Mouse (Mus musculus): Measurements from ENCODE around the gene Asf1b. TPM values are rescaled to one million over a fixed set of nuclear protein-coding genes. Genes with fewer than 3 reads are reported as not detected.
A peak's percentile ranks its signal among the peaks of the same experiment; 100 is the strongest.

Gene Asf1b
- 55.0 and 58.3 TPM in 2 replicates for polyA plus RNA-seq (2016; fragmentation: Nextera tagmentation; extraction: Ambion mirVana)

GRCm38 (mm10) chr8:83955106-83955957 is at the start of gene Asf1b, which contains the start of gene Gm10644:
Asf1b (plus strand) TSS chr8:83955507.
Gm10644 (minus strand) TSS chr8:83955205.
- Histone ChIP-seq H3K9ac (peak within 1 kb of the TSS; percentile 74), H3K27me3 (replicated peaks) (no peaks in the 10 kb centered on the region), H3K4me1 (replicated peaks) (peaks cover 15% of the 10 kb centered on the region), H3K4me3 (peak within 1 kb of the TSS; percentile 68), H3K27ac (ENCODE audit: poor library complexity, severe bottlenecking) (no peak within 1 kb of the TSS), H3K36me3 (0 out of 2 replicates have a peak, but pooled peaks cover 2% of the 10 kb centered on the region), H3K4me2 (peak within 1 kb of the TSS; percentile 90), H3K9me3 (replicated peaks) (no peaks in the 10 kb centered on the region)
- peak; percentile 100 for ATAC-seq (ENCODE audit: insufficient number of reproducible peaks, low FRiP score)
- under 1% methylated on average over 75 of the region's 75 CpGs for WGBS

GRCm38 (mm10) chr8:83908583-83908982 is 46.7 kb upstream of the Asf1b start:
- peaks cover 93% of the 10 kb centered on the region for H3K4me1 ChIP-seq (replicated peaks)
- H3K27me3 ChIP-seq (replicated peaks): no peaks in the 10 kb centered on the region
- H3K4me2 ChIP-seq: no peak overlapping the region
- no peak overlapping the region for H3K9ac ChIP-seq
- no peaks in the 10 kb centered on the region for H3K9me3 ChIP-seq (replicated peaks)
- H3K36me3 ChIP-seq: no peaks in the 10 kb centered on the region
- WGBS: 69% methylated on average over 6 of the region's 6 CpGs
- H3K4me3 ChIP-seq: no peak overlapping the region
- no peak overlapping the region for H3K27ac ChIP-seq (ENCODE audit: poor library complexity, severe bottlenecking)
- no peak for ATAC-seq (ENCODE audit: insufficient number of reproducible peaks, low FRiP score)

- ATAC-seq (ENCODE audit: insufficient number of reproducible peaks, low FRiP score): no peak
- no peak overlapping the region for H3K4me3 ChIP-seq
- H3K36me3 ChIP-seq: no peaks in the 10 kb centered on the region
- peaks cover 93% of the 10 kb centered on the region for H3K4me1 ChIP-seq (replicated peaks)
- no peak overlapping the region for H3K4me2 ChIP-seq
- WGBS: 38% methylated on average over 8 of the region's 8 CpGs
- no peaks in the 10 kb centered on the region for H3K27me3 ChIP-seq (replicated peaks)
- no peak overlapping the region for H3K27ac ChIP-seq (ENCODE audit: poor library complexity, severe bottlenecking)
- H3K9me3 ChIP-seq (replicated peaks): no peaks in the 10 kb centered on the region
- H3K9ac ChIP-seq: 0 out of 2 replicates have a peak overlapping the region, but pooled peaks have one; percentile 6
Measured at GRCm38 (mm10) chr8:83909311-83909710, 46.0 kb upstream of the Asf1b start.

GRCm38 (mm10) chr8:83911809-83912731 is 43.2 kb upstream of the Asf1b start:
- ATAC-seq (ENCODE audit: insufficient number of reproducible peaks, low FRiP score): no peak
- no peaks in the 10 kb centered on the region for H3K9me3 ChIP-seq (replicated peaks)
- 57% methylated on average over 5 of the region's 5 CpGs for WGBS
- H3K4me3 ChIP-seq: no peak overlapping the region
- H3K27me3 ChIP-seq (replicated peaks): no peaks in the 10 kb centered on the region
- H3K4me2 ChIP-seq: no peak overlapping the region
- peak overlapping the region; percentile 17; the same call in 1 of the 2 replicates for H3K27ac ChIP-seq (ENCODE audit: poor library complexity, severe bottlenecking)
- no peak overlapping the region for H3K9ac ChIP-seq
- H3K36me3 ChIP-seq: no peaks in the 10 kb centered on the region; the same call in 1 of the 2 replicates
- peaks cover 95% of the 10 kb centered on the region for H3K4me1 ChIP-seq (replicated peaks)

GRCm38 (mm10) chr8:83914232-83914631 is 41.1 kb upstream of the Asf1b start:
- Histone ChIP-seq H3K4me3 (no peak overlapping the region), H3K9me3 (replicated peaks) (no peaks in the 10 kb centered on the region), H3K4me1 (replicated peaks) (peaks cover 80% of the 10 kb centered on the region), H3K4me2 (no peak overlapping the region), H3K27me3 (replicated peaks) (no peaks in the 10 kb centered on the region), H3K9ac (peak overlapping the region; percentile 40; the same call in 1 of the 2 replicates), H3K27ac (ENCODE audit: poor library complexity, severe bottlenecking) (no peak overlapping the region), H3K36me3 (peaks cover 8% of the 10 kb centered on the region)
- 80% methylated on average over 3 of the region's 3 CpGs for WGBS
- no peak for ATAC-seq (ENCODE audit: insufficient number of reproducible peaks, low FRiP score)

GRCm38 (mm10) chr8:83914860-83915259 is 40.4 kb upstream of the Asf1b start:
- H3K4me1 ChIP-seq (replicated peaks): peaks cover 74% of the 10 kb centered on the region
- ATAC-seq (ENCODE audit: insufficient number of reproducible peaks, low FRiP score): peak; percentile 3; the same call in 1 of the 2 replicates
- no peak overlapping the region for H3K27ac ChIP-seq (ENCODE audit: poor library complexity, severe bottlenecking)

GRCm38 (mm10) chr8:83916015-83916414 is 39.3 kb upstream of the Asf1b start:
- Histone ChIP-seq H3K36me3 (peaks cover 22% of the 10 kb centered on the region), H3K9ac (peak overlapping the region; percentile 31), H3K27me3 (replicated peaks) (no peaks in the 10 kb centered on the region), H3K4me3 (no peak overlapping the region), H3K4me2 (peak overlapping the region; percentile 26; the same call in 1 of the 2 replicates), H3K4me1 (replicated peaks) (peaks cover 62% of the 10 kb centered on the region), H3K9me3 (replicated peaks) (no peaks in the 10 kb centered on the region), H3K27ac (ENCODE audit: poor library complexity, severe bottlenecking) (no peak overlapping the region)
- WGBS: 47% methylated on average over 5 of the region's 5 CpGs
- no peak for ATAC-seq (ENCODE audit: insufficient number of reproducible peaks, low FRiP score)

More at GRCm38 (mm10) chr8:83914860-83915259, 40.4 kb upstream of the Asf1b start:
- no peaks in the 10 kb centered on the region for H3K27me3 ChIP-seq (replicated peaks)
- H3K4me2 ChIP-seq: no peak overlapping the region
- 29% methylated on average over 5 of the region's 5 CpGs for WGBS
- peak overlapping the region; percentile 40; the same call in 1 of the 2 replicates for H3K9ac ChIP-seq
- H3K4me3 ChIP-seq: no peak overlapping the region
- peaks cover 14% of the 10 kb centered on the region for H3K36me3 ChIP-seq
- no peaks in the 10 kb centered on the region for H3K9me3 ChIP-seq (replicated peaks)

GRCm38 (mm10) chr8:83917566-83917965 is 37.7 kb upstream of the Asf1b start:
- H3K9me3 ChIP-seq (replicated peaks): no peaks in the 10 kb centered on the region
- H3K9ac ChIP-seq: no peak overlapping the region
- H3K27ac ChIP-seq (ENCODE audit: poor library complexity, severe bottlenecking): no peak overlapping the region
- no peak overlapping the region for H3K4me3 ChIP-seq
- H3K4me2 ChIP-seq: no peak overlapping the region
- peaks cover 33% of the 10 kb centered on the region for H3K36me3 ChIP-seq
- H3K27me3 ChIP-seq (replicated peaks): no peaks in the 10 kb centered on the region
- peaks cover 48% of the 10 kb centered on the region for H3K4me1 ChIP-seq (replicated peaks)
- WGBS: 60% methylated on average over 6 of the region's 6 CpGs
- ATAC-seq (ENCODE audit: insufficient number of reproducible peaks, low FRiP score): no peak

- Histone ChIP-seq H3K4me1 (replicated peaks) (peaks cover 11% of the 10 kb centered on the region), H3K4me2 (no peak overlapping the region), H3K36me3 (peaks cover 64% of the 10 kb centered on the region), H3K27me3 (replicated peaks) (no peaks in the 10 kb centered on the region), H3K27ac (ENCODE audit: poor library complexity, severe bottlenecking) (no peak overlapping the region), H3K9ac (no peak overlapping the region), H3K9me3 (replicated peaks) (no peaks in the 10 kb centered on the region), H3K4me3 (no peak overlapping the region)
- 67% methylated on average over 3 of the region's 3 CpGs for WGBS
- ATAC-seq (ENCODE audit: insufficient number of reproducible peaks, low FRiP score): no peak
Measured at GRCm38 (mm10) chr8:83921558-83921957, 33.7 kb upstream of the Asf1b start.

GRCm38 (mm10) chr8:83922727-83923126 is 32.6 kb upstream of the Asf1b start:
- WGBS: 88% methylated on average over 8 of the region's 8 CpGs
- no peak for ATAC-seq (ENCODE audit: insufficient number of reproducible peaks, low FRiP score)
- H3K4me1 ChIP-seq (replicated peaks): no peaks in the 10 kb centered on the region
- no peak overlapping the region for H3K9ac ChIP-seq
- no peaks in the 10 kb centered on the region for H3K27me3 ChIP-seq (replicated peaks)
- no peaks in the 10 kb centered on the region for H3K9me3 ChIP-seq (replicated peaks)
- H3K36me3 ChIP-seq: peaks cover 64% of the 10 kb centered on the region
- no peak overlapping the region for H3K27ac ChIP-seq (ENCODE audit: poor library complexity, severe bottlenecking)
- H3K4me2 ChIP-seq: no peak overlapping the region
- H3K4me3 ChIP-seq: no peak overlapping the region

- ATAC-seq (ENCODE audit: insufficient number of reproducible peaks, low FRiP score): no peak
- 87% methylated on average over 5 of the region's 5 CpGs for WGBS
- Histone ChIP-seq H3K27ac (ENCODE audit: poor library complexity, severe bottlenecking) (no peak overlapping the region), H3K4me3 (no peak overlapping the region), H3K9me3 (replicated peaks) (no peaks in the 10 kb centered on the region), H3K9ac (no peak overlapping the region), H3K4me1 (replicated peaks) (no peaks in the 10 kb centered on the region), H3K36me3 (peaks cover 67% of the 10 kb centered on the region), H3K27me3 (replicated peaks) (no peaks in the 10 kb centered on the region), H3K4me2 (no peak overlapping the region)
Measured at GRCm38 (mm10) chr8:83924585-83924984, 30.7 kb upstream of the Asf1b start.
